ENCODE assay signal across 9 mouse cellular contexts in genomic region chr11:103265856-103266255, GRCm38 (mm10). TPM values are rescaled to one million over a fixed set of nuclear protein-coding genes. Genes with fewer than 3 reads are reported as not detected.
DNase-seq lines count a peak whose midpoint lies in the region; ATAC-seq and TF ChIP-seq lines count a peak whose summit lies in the region.
"Had no signal": no experiment of that assay in that cellular context is flagged by ENCODE, and none has a peak within 500 bp of the region (broad histone marks: within the 10 kb centered on the region; RNA-seq: fewer than 3 reads in every experiment).

No protein-coding gene starts in this region.

- no peaks in the 10 kb centered on the region for H3K9me3 ChIP-seq in megakaryocyte, embryonic 14.5 days
- no peaks in the 10 kb centered on the region for H3K9me3 ChIP-seq in forebrain, embryonic 10.5 days
- H3K9me3 ChIP-seq in limb, embryonic 14.5 days (ENCODE audit: control insufficient read depth, low read length): no peaks in the 10 kb centered on the region
- H3K9me3 ChIP-seq in stomach, embryonic 16.5 days (replicated peaks; ENCODE audit: control insufficient read depth, low read length): no peaks in the 10 kb centered on the region

- no peak overlapping the region for H3K27ac ChIP-seq in forebrain, embryonic 10.5 days
- no peak overlapping the region for H3K27ac ChIP-seq in limb, embryonic 14.5 days (replicated peaks; ENCODE audit: low read depth, low read length)
- H3K27ac ChIP-seq in stomach, embryonic 16.5 days (ENCODE audit: low read length): no peak overlapping the region

- H3K36me3 ChIP-seq in megakaryocyte, embryonic 14.5 days (replicated peaks; ENCODE audit: low read length): no peaks in the 10 kb centered on the region
- H3K36me3 ChIP-seq in forebrain, embryonic 10.5 days (replicated peaks): no peaks in the 10 kb centered on the region
- no peaks in the 10 kb centered on the region for H3K36me3 ChIP-seq in limb, embryonic 14.5 days (ENCODE audit: control insufficient read depth, insufficient read depth, low read length)
- no peaks in the 10 kb centered on the region for H3K36me3 ChIP-seq in stomach, embryonic 16.5 days (ENCODE audit: control insufficient read depth, insufficient read depth, low read length)

- TF ChIP-seq POLR2A in limb, embryonic 14.5 days (IDR thresholded peaks at IDR 0.05; ENCODE audit: borderline replicate concordance, extremely low read depth, insufficient read depth, insufficient read length): no peak

- H3K4me3 ChIP-seq in megakaryocyte, embryonic 14.5 days (replicated peaks): peak overlapping the region; percentile 97
- peak overlapping the region; percentile 66 for H3K4me3 ChIP-seq in forebrain, embryonic 10.5 days
- H3K4me3 ChIP-seq in limb, embryonic 14.5 days (replicated peaks; ENCODE audit: low read length): peak overlapping the region; percentile 71; the same call in 1 of the 2 replicates
- H3K4me3 ChIP-seq in stomach, embryonic 16.5 days (replicated peaks; ENCODE audit: low read length): peak overlapping the region; percentile 76

- H3K27me3 ChIP-seq in megakaryocyte, embryonic 14.5 days (replicated peaks): peaks cover 1% of the 10 kb centered on the region
- H3K27me3 ChIP-seq in forebrain, embryonic 10.5 days (ENCODE audit: poor library complexity, severe bottlenecking): 0 out of 2 replicates have a peak, but pooled peaks cover 4% of the 10 kb centered on the region
- H3K27me3 ChIP-seq in limb, embryonic 14.5 days (ENCODE audit: control insufficient read depth, insufficient read depth, low read length): no peaks in the 10 kb centered on the region
- H3K27me3 ChIP-seq in stomach, embryonic 16.5 days (ENCODE audit: control insufficient read depth, insufficient read depth, low read length): no peaks in the 10 kb centered on the region

- peaks cover 69% of the 10 kb centered on the region for H3K4me1 ChIP-seq in megakaryocyte, embryonic 14.5 days
- H3K4me1 ChIP-seq in forebrain, embryonic 10.5 days: peaks cover 76% of the 10 kb centered on the region
- peaks cover 43% of the 10 kb centered on the region for H3K4me1 ChIP-seq in limb, embryonic 14.5 days (ENCODE audit: control insufficient read depth, insufficient read depth, low read length)
- H3K4me1 ChIP-seq in stomach, embryonic 16.5 days (ENCODE audit: control insufficient read depth, insufficient read depth, low read length): peaks cover 50% of the 10 kb centered on the region

- DNase-seq in forebrain, embryonic 10.5 days (ENCODE audit: extremely low spot score, low spot score): no peak
- no peak for DNase-seq in limb, embryonic 14.5 days (ENCODE audit: low spot score)
- no peak for DNase-seq in embryo, embryonic 11 days
- DNase-seq in natural killer cell, adult 2 months (ENCODE audit: low spot score in 2 of 2): no peak
- DNase-seq: adrenal gland, adult 8-10 months; gastrocnemius, postnatal 25 days had no signal

- no peak for ATAC-seq in megakaryocyte, adult 5-6 weeks (ENCODE audit: poor library complexity, severe bottlenecking)
- no peak for ATAC-seq in limb, embryonic 14.5 days (ENCODE audit: low FRiP score, low read depth)
- no peak for ATAC-seq in stomach, embryonic 16.5 days (ENCODE audit: insufficient read depth, low FRiP score)

- peak overlapping the region; percentile 73 for H3K4me2 ChIP-seq in limb, embryonic 14.5 days (replicated peaks; ENCODE audit: low read depth, low read length, severe bottlenecking)
- peak overlapping the region; percentile 82 for H3K4me2 ChIP-seq in stomach, embryonic 16.5 days (ENCODE audit: low read depth, low read length)

- WGBS in forebrain, embryonic 10.5 days: 66% methylated on average over 2 of the region's 2 CpGs
- WGBS in limb, embryonic 14.5 days: 31% methylated on average over 2 of the region's 2 CpGs
- 38% methylated on average over 2 of the region's 2 CpGs for WGBS in stomach, embryonic 16.5 days

- H3K9ac ChIP-seq in limb, embryonic 14.5 days (ENCODE audit: low read depth, low read length, severe bottlenecking): no peak overlapping the region
- H3K9ac ChIP-seq in stomach, embryonic 16.5 days (ENCODE audit: low read length): no peak overlapping the region

RNA-seq across cellular contexts. Expression of gene Map3k14, which starts 1.4 kb away (rescaled TPM):
- polyA plus RNA-seq in megakaryocyte, embryonic 14.5 days (2012; ENCODE audit: insufficient read depth, low replicate concordance): 1.0 and 2.3 TPM in 2 replicates
- total RNA-seq in megakaryocyte, adult 5-6 weeks (2015): 14.5 and 16.6 TPM in 2 replicates
- 15.4 and 15.7 TPM in 2 replicates for total RNA-seq in megakaryocyte, adult 5-6 weeks (2017)
- polyA plus RNA-seq in forebrain, embryonic 10.5 days (2016; fragmentation: Nextera tagmentation; extraction: Ambion mirVana): 4.0 TPM in 2 replicates
- polyA plus RNA-seq in limb, embryonic 14.5 days (2012; rRNA removed): 10.0 and 11.6 TPM in 2 replicates
- polyA plus RNA-seq in limb, embryonic 14.5 days (2014; fragmentation: Nextera tagmentation; extraction: Ambion mirVana): 4.0 and 4.6 TPM in 2 replicates
- polyA plus RNA-seq in stomach, embryonic 16.5 days (2015; fragmentation: Nextera tagmentation; extraction: Ambion mirVana): 4.2 and 4.9 TPM in 2 replicates

RNA-seq across cellular contexts. Expression of gene Spata32, which starts 47.6 kb away (rescaled TPM):
- polyA plus RNA-seq in megakaryocyte, embryonic 14.5 days (2012; ENCODE audit: insufficient read depth, low replicate concordance): not detected in 2 replicates
- total RNA-seq in megakaryocyte, adult 5-6 weeks (2015): not detected in 2 replicates
- not detected in 2 replicates for total RNA-seq in megakaryocyte, adult 5-6 weeks (2017)
- polyA plus RNA-seq in forebrain, embryonic 10.5 days (2016; fragmentation: Nextera tagmentation; extraction: Ambion mirVana): not detected in 2 replicates
- not detected in 2 replicates for polyA plus RNA-seq in limb, embryonic 14.5 days (2012; rRNA removed)
- not detected in 2 replicates for polyA plus RNA-seq in limb, embryonic 14.5 days (2014; fragmentation: Nextera tagmentation; extraction: Ambion mirVana)
- polyA plus RNA-seq in stomach, embryonic 16.5 days (2015; fragmentation: Nextera tagmentation; extraction: Ambion mirVana): not detected in 2 replicates
- total RNA-seq: adrenal gland, adult 8-10 months; gastrocnemius, postnatal 25 days had no signal

RNA-seq across cellular contexts. Expression of gene 1700023F06Rik, which starts 57.5 kb away (rescaled TPM):
- not detected in 2 replicates for polyA plus RNA-seq in megakaryocyte, embryonic 14.5 days (2012; ENCODE audit: insufficient read depth, low replicate concordance)
- total RNA-seq in megakaryocyte, adult 5-6 weeks (2015): not detected in 2 replicates
- total RNA-seq in megakaryocyte, adult 5-6 weeks (2017): not detected in 2 replicates
- 0.21 and 0.32 TPM in 2 replicates for polyA plus RNA-seq in forebrain, embryonic 10.5 days (2016; fragmentation: Nextera tagmentation; extraction: Ambion mirVana)
- 0.56 and 0.57 TPM in 2 replicates for polyA plus RNA-seq in limb, embryonic 14.5 days (2012; rRNA removed)
- 0.88 and 1.5 TPM in 2 replicates for polyA plus RNA-seq in limb, embryonic 14.5 days (2014; fragmentation: Nextera tagmentation; extraction: Ambion mirVana)
- 0.67 and 0.83 TPM in 2 replicates for polyA plus RNA-seq in stomach, embryonic 16.5 days (2015; fragmentation: Nextera tagmentation; extraction: Ambion mirVana)
- total RNA-seq: gastrocnemius, postnatal 25 days had no signal
